Mouse (Mus musculus): Measurements from ENCODE around the gene Rasal1. TPM values are rescaled to one million over a fixed set of nuclear protein-coding genes. Genes with fewer than 3 reads are reported as not detected.

Rasal1 gene
- polyA plus RNA-seq, 1 experiment from 2014 or later: not detected

GRCm38 (mm10) chr5:120706541-120706940, 57.9 kb downstream of the Rasal1 start:
- no peak overlapping the region for H3K27ac ChIP-seq (ENCODE audit: low read depth, low read length)
- peaks cover 20% of the 10 kb centered on the region for H3K4me1 ChIP-seq (replicated peaks; ENCODE audit: control insufficient read depth, insufficient read depth, low read length)
- DNase-seq (ENCODE audit: low spot score): peak; percentile 67
- no peak; the same call in 1 of the 2 replicates for ATAC-seq (replicated peaks; ENCODE audit: low FRiP score)
- H3K36me3 ChIP-seq (ENCODE audit: control insufficient read depth, insufficient read depth, low read length): no peaks in the 10 kb centered on the region
- no peaks in the 10 kb centered on the region for H3K9me3 ChIP-seq (ENCODE audit: control insufficient read depth, low read length)
- WGBS: 3% methylated on average over 16 of the region's 16 CpGs
- H3K4me3 ChIP-seq (ENCODE audit: low read depth, low read length): peak overlapping the region; percentile 25
- H3K4me2 ChIP-seq (ENCODE audit: low read depth, low read length, severe bottlenecking): peak overlapping the region; percentile 53
- peaks cover 25% of the 10 kb centered on the region for H3K27me3 ChIP-seq (ENCODE audit: control insufficient read depth, insufficient read depth, low read length)
- peak overlapping the region; percentile 43 for H3K9ac ChIP-seq (ENCODE audit: low read length)

DNA sequence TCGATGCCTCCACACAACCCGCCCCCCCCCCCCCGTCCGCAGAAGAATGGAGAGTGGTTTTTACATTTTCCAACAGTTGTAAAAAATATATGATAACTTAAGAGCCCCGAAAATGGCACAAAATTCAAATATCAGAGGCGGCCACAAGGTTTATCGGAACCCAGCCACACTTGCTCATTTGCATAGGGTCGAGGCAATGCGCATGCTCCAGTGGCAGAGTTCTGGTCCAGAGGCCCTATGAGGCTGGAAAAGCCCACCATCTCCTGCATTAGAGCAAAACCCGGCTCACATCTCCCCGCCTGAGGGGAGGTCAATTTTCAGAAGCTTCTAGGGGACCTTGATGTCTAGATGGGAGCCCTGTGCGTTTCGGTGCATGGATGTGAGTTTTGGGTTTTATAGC, 58.4 kb downstream of the Rasal1 start:
- no peak for ATAC-seq (replicated peaks; ENCODE audit: low FRiP score)
- Histone ChIP-seq H3K27me3 (ENCODE audit: control insufficient read depth, insufficient read depth, low read length) (peaks cover 30% of the 10 kb centered on the region), H3K4me2 (ENCODE audit: low read depth, low read length, severe bottlenecking) (peak overlapping the region; percentile 53), H3K4me1 (replicated peaks; ENCODE audit: control insufficient read depth, insufficient read depth, low read length) (peaks cover 20% of the 10 kb centered on the region), H3K9me3 (ENCODE audit: control insufficient read depth, low read length) (no peaks in the 10 kb centered on the region), H3K36me3 (ENCODE audit: control insufficient read depth, insufficient read depth, low read length) (no peaks in the 10 kb centered on the region), H3K27ac (ENCODE audit: low read depth, low read length) (no peak overlapping the region), H3K9ac (ENCODE audit: low read length) (peak overlapping the region; percentile 43), H3K4me3 (ENCODE audit: low read depth, low read length) (peak overlapping the region; percentile 25)
- DNase-seq (ENCODE audit: low spot score): no peak
- WGBS: 35% methylated on average over 13 of the region's 13 CpGs

DNA sequence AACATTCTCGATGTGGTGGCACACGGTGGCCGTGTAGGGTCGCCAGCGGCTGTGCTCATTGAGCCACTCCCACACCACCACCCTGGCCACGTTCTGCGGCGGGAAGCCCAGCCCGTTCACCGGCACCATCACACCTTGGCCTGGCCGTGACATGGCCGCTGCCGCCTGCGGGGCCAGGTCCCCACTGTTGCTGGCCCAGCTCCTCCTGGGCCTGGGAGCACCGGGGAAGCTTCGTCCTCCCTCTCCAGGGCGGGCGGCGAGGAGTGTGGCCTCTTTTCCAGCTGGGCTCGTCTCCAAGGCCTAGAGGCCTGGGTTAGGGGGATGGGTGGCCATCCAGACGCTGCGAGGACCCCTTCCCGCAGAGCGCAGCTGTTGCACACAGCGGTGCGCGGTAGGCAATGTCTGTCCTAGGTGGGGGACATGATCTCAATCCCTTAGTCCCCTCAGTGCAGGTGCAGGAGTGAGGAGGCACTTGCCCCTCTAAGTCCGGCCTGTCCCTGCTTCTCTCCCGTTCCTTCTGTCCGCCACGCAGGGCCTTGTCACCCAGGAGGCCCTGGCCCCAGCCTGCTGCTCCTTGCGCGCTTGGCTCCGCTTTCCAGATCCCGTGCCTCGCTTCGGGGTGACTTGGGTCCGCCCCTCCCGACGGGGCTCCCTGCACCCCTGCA, 61.7 kb downstream of the Rasal1 start:
- Histone ChIP-seq H3K27me3 (ENCODE audit: control insufficient read depth, insufficient read depth, low read length) (peaks cover 42% of the 10 kb centered on the region), H3K4me2 (ENCODE audit: low read depth, low read length, severe bottlenecking) (peak overlapping the region; percentile 77), H3K27ac (ENCODE audit: low read depth, low read length) (no peak overlapping the region), H3K9me3 (ENCODE audit: control insufficient read depth, low read length) (no peaks in the 10 kb centered on the region), H3K36me3 (ENCODE audit: control insufficient read depth, insufficient read depth, low read length) (no peaks in the 10 kb centered on the region), H3K4me1 (replicated peaks; ENCODE audit: control insufficient read depth, insufficient read depth, low read length) (peaks cover 22% of the 10 kb centered on the region), H3K4me3 (ENCODE audit: low read depth, low read length) (peak overlapping the region; percentile 53), H3K9ac (ENCODE audit: low read length) (peak overlapping the region; percentile 69)
- 0 out of 2 replicates have a peak, but pooled peaks have one; percentile 21 for ATAC-seq (replicated peaks; ENCODE audit: low FRiP score)
- WGBS: 3% methylated on average over 36 of the region's 40 CpGs
- DNase-seq (ENCODE audit: low spot score): peak; percentile 68

DNA sequence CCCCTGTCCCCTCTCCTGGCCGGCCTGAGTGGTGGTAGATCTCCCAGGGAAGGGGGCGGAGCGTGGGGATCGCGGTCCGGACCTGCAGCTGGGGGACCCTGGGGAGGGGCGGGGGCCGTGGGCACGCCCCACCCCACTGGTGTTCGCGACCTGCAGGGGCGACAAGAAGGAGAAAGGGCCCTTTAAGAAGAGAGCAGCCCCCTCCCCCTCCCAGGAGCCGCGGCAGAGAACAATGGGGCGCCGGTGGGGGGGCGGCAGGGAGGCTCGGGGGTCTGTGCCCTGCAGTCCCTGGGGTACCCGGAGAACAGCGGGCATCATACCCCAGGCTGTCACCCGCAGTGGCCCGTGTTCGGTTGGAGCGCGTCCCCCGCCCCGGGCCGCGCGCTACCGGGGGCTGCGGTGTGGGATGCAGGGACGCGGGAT, 62.2 kb downstream of the Rasal1 start:
- no peak overlapping the region for H3K27ac ChIP-seq (ENCODE audit: low read depth, low read length)
- H3K4me1 ChIP-seq (replicated peaks; ENCODE audit: control insufficient read depth, insufficient read depth, low read length): peaks cover 22% of the 10 kb centered on the region
- DNase-seq (ENCODE audit: low spot score): no peak
- no peaks in the 10 kb centered on the region for H3K36me3 ChIP-seq (ENCODE audit: control insufficient read depth, insufficient read depth, low read length)
- peak overlapping the region; percentile 53 for H3K4me3 ChIP-seq (ENCODE audit: low read depth, low read length)
- peak overlapping the region; percentile 77 for H3K4me2 ChIP-seq (ENCODE audit: low read depth, low read length, severe bottlenecking)
- peaks cover 42% of the 10 kb centered on the region for H3K27me3 ChIP-seq (ENCODE audit: control insufficient read depth, insufficient read depth, low read length)
- peak overlapping the region; percentile 69 for H3K9ac ChIP-seq (ENCODE audit: low read length)
- H3K9me3 ChIP-seq (ENCODE audit: control insufficient read depth, low read length): no peaks in the 10 kb centered on the region
- under 1% methylated on average over 21 of the region's 34 CpGs for WGBS
- 0 out of 2 replicates have a peak, but pooled peaks have one; percentile 8 for ATAC-seq (replicated peaks; ENCODE audit: low FRiP score)

DNA sequence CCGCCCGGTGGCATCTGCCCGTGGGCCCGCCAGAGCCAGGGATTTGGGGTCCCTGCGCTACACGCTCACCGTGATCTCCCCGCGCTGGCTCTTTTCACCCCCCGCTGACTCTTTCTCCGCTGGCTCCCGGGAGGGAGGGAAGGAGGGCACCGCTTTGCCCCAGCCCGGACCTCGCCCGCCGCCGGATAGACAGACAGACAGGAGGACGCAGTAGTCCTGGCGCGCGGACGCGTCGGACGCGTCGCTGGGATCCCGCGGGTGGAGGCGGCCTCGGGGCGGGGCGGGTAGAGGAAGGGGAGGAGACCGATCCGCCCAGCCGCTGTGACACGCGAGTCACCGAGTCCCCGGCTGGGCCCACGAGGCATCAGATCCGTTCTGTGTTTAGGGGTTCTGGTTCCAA, 62.8 kb downstream of the Rasal1 start:
- H3K4me2 ChIP-seq (ENCODE audit: low read depth, low read length, severe bottlenecking): peak overlapping the region; percentile 77
- no peak overlapping the region for H3K27ac ChIP-seq (ENCODE audit: low read depth, low read length)
- H3K4me1 ChIP-seq (replicated peaks; ENCODE audit: control insufficient read depth, insufficient read depth, low read length): peaks cover 22% of the 10 kb centered on the region
- DNase-seq (ENCODE audit: low spot score): peak; percentile 64
- peaks cover 42% of the 10 kb centered on the region for H3K27me3 ChIP-seq (ENCODE audit: control insufficient read depth, insufficient read depth, low read length)
- H3K36me3 ChIP-seq (ENCODE audit: control insufficient read depth, insufficient read depth, low read length): no peaks in the 10 kb centered on the region
- 1% methylated on average over 41 of the region's 43 CpGs for WGBS
- 0 out of 2 replicates have a peak, but pooled peaks have one; percentile 8 for ATAC-seq (replicated peaks; ENCODE audit: low FRiP score)
- peak overlapping the region; percentile 69 for H3K9ac ChIP-seq (ENCODE audit: low read length)
- no peaks in the 10 kb centered on the region for H3K9me3 ChIP-seq (ENCODE audit: control insufficient read depth, low read length)
- peak overlapping the region; percentile 53 for H3K4me3 ChIP-seq (ENCODE audit: low read depth, low read length)

DNA sequence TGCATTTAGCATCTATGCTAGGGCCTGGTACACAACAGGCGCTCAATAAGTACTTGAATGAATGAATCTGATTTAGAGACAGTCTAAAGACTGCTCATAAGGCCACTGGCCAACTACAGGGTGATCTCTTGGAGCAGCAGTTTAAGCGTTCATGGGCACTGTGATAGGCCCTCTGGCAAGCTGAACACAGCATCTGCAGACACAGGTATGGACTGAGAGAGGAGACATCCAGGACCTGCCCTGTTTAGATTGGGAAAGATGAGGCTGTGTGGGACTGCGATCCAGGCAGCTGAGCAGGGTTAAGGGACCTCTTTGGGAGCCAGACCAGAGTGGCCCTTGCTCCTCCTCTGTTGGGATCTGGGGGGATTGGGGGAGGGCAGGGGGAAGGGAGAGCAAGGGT, 63.2 kb downstream of the Rasal1 start, which contains the start of gene Dtx1:
Gene Dtx1 (minus strand): TSS at position 101 of the 400 bp plus-strand sequence.
- Histone ChIP-seq H3K4me1 (replicated peaks; ENCODE audit: control insufficient read depth, insufficient read depth, low read length) (peaks cover 19% of the 10 kb centered on the region), H3K9ac (ENCODE audit: low read length) (peak within 1 kb of the TSS; percentile 69), H3K4me3 (ENCODE audit: low read depth, low read length) (peak within 1 kb of the TSS; percentile 53), H3K4me2 (ENCODE audit: low read depth, low read length, severe bottlenecking) (peak within 1 kb of the TSS; percentile 77), H3K9me3 (ENCODE audit: control insufficient read depth, low read length) (no peaks in the 10 kb centered on the region), H3K36me3 (ENCODE audit: control insufficient read depth, insufficient read depth, low read length) (no peaks in the 10 kb centered on the region), H3K27me3 (ENCODE audit: control insufficient read depth, insufficient read depth, low read length) (peaks cover 42% of the 10 kb centered on the region), H3K27ac (ENCODE audit: low read depth, low read length) (no peak within 1 kb of the TSS)
- ATAC-seq (replicated peaks; ENCODE audit: low FRiP score) (0 out of 2 replicates have a peak, but pooled peaks have one; percentile 7), DNase-seq (ENCODE audit: low spot score) (no peak)
- 37% methylated on average over 3 of the region's 3 CpGs for WGBS

DNA sequence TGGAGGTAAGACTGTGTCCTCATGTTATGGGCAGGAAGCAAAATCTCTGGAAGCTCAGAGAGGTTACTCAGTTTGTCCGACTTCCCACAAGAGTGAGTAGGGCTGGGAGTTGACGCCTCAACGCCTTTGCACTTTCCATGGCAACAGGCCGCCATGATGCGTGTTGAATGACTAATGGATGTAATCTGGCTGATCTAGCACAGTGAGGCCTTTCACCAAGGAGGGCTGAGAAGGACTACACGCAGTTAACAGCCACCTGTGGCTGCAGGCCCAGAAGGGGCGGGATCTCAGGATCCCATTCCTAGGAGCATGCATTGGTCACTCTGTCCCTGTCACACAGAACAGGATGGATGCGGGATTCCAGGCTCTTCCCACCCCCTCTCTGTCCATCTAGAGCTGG, 64.1 kb downstream of the Rasal1 start:
- H3K36me3 ChIP-seq (ENCODE audit: control insufficient read depth, insufficient read depth, low read length): no peaks in the 10 kb centered on the region
- no peak overlapping the region for H3K27ac ChIP-seq (ENCODE audit: low read depth, low read length)
- peaks cover 16% of the 10 kb centered on the region for H3K4me1 ChIP-seq (replicated peaks; ENCODE audit: control insufficient read depth, insufficient read depth, low read length)
- no peak overlapping the region for H3K4me3 ChIP-seq (ENCODE audit: low read depth, low read length)
- no peak overlapping the region for H3K9ac ChIP-seq (ENCODE audit: low read length)
- ATAC-seq (replicated peaks; ENCODE audit: low FRiP score): no peak
- no peaks in the 10 kb centered on the region for H3K9me3 ChIP-seq (ENCODE audit: control insufficient read depth, low read length)
- no peak for DNase-seq (ENCODE audit: low spot score)
- 67% methylated on average over 8 of the region's 8 CpGs for WGBS
- peaks cover 42% of the 10 kb centered on the region for H3K27me3 ChIP-seq (ENCODE audit: control insufficient read depth, insufficient read depth, low read length)
- H3K4me2 ChIP-seq (ENCODE audit: low read depth, low read length, severe bottlenecking): no peak overlapping the region

GRCm38 (mm10) chr5:120714314-120714713, 65.7 kb downstream of the Rasal1 start:
- Histone ChIP-seq H3K27ac (ENCODE audit: low read depth, low read length) (no peak overlapping the region), H3K9ac (ENCODE audit: low read length) (no peak overlapping the region), H3K4me3 (ENCODE audit: low read depth, low read length) (no peak overlapping the region), H3K9me3 (ENCODE audit: control insufficient read depth, low read length) (no peaks in the 10 kb centered on the region), H3K36me3 (ENCODE audit: control insufficient read depth, insufficient read depth, low read length) (no peaks in the 10 kb centered on the region), H3K4me2 (ENCODE audit: low read depth, low read length, severe bottlenecking) (0 out of 2 replicates have a peak overlapping the region, but pooled peaks have one; percentile 18), H3K4me1 (replicated peaks; ENCODE audit: control insufficient read depth, insufficient read depth, low read length) (peaks cover 16% of the 10 kb centered on the region), H3K27me3 (ENCODE audit: control insufficient read depth, insufficient read depth, low read length) (peaks cover 36% of the 10 kb centered on the region)
- WGBS: 5% methylated on average over 16 of the region's 16 CpGs
- DNase-seq (ENCODE audit: low spot score) (peak; percentile 89), ATAC-seq (replicated peaks; ENCODE audit: low FRiP score) (no peak)

Data from forebrain, embryonic 11.5 days (tissue).